Mouse (Mus musculus) G1E (cell line): ENCODE measurements around the gene Scarb1.

Experiments
- CTCF ChIP-seq: IDR thresholded peaks from 2 replicates; pipeline ENCODE4 v1.5.1; 2012; ENCODE audit warnings: low read depth, low read length, inconsistent platforms, mixed read lengths
- GATA1 ChIP-seq: IDR thresholded peaks from 2 replicates; pipeline ENCODE4 v1.6.1; 2012; ENCODE audit warnings: borderline replicate concordance, low read length, inconsistent platforms, mixed read lengths
- GATA2 ChIP-seq: IDR thresholded peaks from 2 replicates; pipeline ENCODE4 v1.6.1; 2012; ENCODE audit warnings: low read depth, low read length, inconsistent platforms, borderline replicate concordance
- POLR2AphosphoS5 ChIP-seq: IDR thresholded peaks from 2 replicates; pipeline ENCODE4 v1.6.1; 2012; ENCODE audit warnings: low read depth, low read length, inconsistent platforms; ENCODE audit not compliant: insufficient replicate concordance
- TAL1 ChIP-seq: conservative IDR thresholded peaks from 2 replicates; pipeline ENCODE4 v1.6.1; 2012; ENCODE audit warnings: low read depth, low read length, inconsistent platforms, mixed read lengths

GRCm38 (mm10) chr5:125331094-125331493 is 9.8 kb downstream of the Scarb1 start:
- TF ChIP-seq GATA1 = no peak
- no peak for TF ChIP-seq TAL1
- TF ChIP-seq CTCF = no peak
- no peak for TF ChIP-seq POLR2AphosphoS5
- TF ChIP-seq GATA2 = no peak
